Mouse (Mus musculus) retina, postnatal 7 days (tissue): ENCODE results near the gene Cdkn2c.
"Not testable (repeated sequence)": the region's sequence is repeated elsewhere in the genome, so short reads cannot be mapped to it uniquely, and the experiment has no call there.

Experiments used
- DNase-seq: peaks from one replicate; pipeline ENCODE4 v3.0.0-alpha.2; 2012; ENCODE audit warnings: low read depth, low spot score

The Cdkn2c gene

DNA sequence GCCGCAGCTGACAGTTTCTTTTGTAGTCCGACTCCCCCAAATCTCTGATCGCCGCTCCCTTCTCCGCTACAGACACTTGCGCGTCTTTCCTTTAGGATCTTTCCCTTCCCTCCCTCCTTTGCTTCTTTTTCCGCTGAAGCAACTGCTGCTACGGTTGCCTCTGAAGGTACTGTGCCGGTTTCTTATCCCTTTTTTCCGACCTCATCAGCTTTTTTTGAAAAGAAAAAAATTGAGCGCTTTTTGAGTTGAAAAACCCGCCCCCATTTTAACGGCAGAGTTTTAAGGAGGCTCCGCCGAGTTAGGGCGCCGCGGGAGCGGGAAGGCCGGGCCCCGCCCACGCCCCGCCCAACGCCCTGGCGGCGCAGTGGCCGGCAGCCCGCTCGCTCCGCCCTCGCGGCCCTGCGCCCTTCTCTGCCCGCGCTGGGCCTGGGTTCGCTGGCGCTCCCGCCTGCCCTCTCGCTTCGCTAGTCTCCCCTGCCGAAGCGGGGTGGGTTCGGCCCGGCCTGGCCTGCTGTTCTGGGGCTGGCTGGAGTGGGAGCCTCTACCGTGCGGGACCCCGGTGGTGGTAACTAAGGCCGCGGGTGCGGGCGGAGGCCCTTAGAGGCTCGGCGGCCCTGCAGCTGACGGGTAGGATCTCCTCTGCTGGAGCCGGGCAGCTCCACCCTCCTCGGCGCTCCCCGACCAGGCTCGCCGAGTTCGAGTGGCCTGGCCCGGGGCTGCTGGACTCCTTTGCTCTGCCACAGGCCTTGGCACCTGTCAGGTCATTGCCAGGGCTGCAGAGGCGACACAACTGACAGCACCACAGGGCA lies at the start of gene Cdkn2c:
Cdkn2c (minus strand) TSS at position 729 of the 809 bp plus-strand sequence.
- peak; percentile 69 for DNase-seq

DNA sequence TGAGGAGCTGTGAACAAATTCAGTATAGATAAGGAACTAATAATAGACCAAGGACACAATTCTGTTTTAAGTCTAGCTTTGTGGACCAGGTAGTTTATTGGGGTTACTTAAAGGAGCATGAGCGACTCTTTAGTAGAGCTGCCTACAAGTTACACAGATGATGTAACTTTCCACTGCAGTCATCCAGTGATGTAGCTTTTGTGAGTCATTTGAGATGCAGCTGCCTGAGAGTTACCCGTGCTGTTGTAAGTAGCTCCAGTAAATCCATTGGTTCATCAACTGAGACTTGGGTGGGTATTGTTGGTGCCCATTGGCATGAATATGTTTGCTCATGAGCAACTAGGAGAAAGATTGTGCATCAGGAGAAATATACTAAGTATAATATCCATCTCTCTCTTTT lies 38.4 kb upstream of the Cdkn2c start:
- DNase-seq: no peak

DNA sequence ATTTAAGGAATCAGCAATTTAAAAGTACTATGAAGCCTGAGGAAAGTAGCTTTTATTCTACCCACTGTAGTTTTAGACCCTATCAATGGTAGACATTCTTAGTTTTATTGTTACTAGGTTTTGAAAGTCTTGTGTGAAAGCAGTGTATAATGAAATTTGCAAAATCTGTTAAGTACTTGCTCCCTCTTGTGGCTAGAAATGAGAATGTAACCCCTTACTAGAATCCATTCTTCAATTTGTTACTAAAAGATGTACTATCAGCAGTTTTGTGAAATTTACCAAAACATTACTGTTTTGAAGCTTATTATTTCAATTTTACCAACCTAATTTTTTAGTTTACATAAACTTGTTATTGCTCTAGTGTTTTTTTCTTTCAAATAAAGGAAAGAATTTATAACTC lies 36.6 kb upstream of the Cdkn2c start:
- DNase-seq: peak; percentile 25

GRCm38 (mm10) chr4:109700727-109701126 lies 33.7 kb upstream of the Cdkn2c start:
- DNase-seq: not testable (repeated sequence)

- DNase-seq: no peak
These were observed 25.7 kb upstream of the Cdkn2c start for GRCm38 (mm10) chr4:109692674-109693073.

DNA sequence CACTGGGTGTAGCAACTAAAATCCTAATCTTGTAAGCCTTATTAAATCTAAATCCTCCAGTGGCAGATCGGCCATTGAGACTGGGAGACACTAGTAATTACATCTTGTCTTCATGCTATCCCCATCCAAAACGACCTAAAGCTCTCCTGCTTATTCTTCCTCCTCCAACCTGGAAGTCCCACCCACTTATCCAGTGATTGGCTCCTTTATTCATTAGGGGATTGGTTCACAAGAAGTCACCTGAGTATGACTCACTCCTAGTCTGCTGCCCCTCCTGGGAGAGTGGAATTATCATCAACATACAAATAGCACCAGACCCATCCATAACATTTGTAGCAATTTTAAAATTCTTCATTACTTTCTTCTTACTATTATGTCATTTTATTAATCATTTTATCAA lies 16.6 kb upstream of the Cdkn2c start:
- no peak for DNase-seq

- DNase-seq: no peak
These were observed 10.2 kb upstream of the Cdkn2c start for GRCm38 (mm10) chr4:109677221-109677620.

DNA sequence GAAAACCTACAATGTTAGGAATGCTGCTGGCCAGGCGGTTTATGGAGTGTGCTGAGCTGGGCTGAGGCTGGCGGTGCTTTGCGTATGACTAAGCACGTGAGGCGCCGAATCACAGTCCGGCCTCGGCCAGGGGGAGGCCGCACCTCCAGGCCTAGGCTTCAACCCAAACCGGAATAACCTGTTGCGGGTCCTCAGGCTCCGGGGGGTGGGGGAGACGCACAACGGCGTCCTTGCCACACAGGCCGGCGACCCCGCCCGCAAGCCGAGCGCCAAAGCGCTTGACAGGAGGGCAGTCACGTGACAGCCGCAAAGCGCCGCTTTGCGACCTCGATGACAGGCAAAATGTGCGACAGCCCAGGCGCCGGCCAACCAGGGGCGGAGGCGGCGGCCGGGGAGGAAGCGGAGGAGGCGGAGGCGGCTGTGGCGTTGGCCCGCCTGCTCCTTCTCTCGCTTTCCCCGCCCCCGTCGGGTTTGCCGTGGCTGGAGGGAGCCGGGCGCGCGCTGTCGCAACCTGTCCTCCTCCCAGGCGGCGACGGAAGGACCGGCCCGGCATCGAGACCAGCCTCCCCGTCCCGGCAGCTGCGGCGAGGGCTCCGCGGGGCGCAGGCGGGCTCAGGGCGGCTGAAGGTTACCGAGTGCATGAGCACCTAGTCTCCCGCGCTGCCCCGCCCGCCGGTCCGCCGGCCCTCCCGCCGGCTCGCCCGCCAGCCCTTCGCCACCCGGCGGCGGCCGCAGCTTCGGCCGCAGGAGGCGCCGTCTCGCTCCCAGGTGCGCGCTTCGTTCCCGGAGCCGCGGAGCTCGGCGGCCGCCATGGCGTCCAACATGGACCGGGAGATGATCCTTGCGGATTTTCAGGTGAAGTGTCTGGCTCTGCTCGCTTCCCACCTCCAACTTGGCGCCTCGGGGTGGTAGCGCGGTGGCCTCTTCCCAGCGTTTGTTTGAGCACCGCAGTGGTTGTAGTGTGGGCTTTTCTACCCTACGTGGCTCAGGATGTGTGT lies 9.5 kb upstream of the Cdkn2c start, which contains the start of gene Faf1:
Faf1 (plus strand) TSS at position 371 of the 998 bp plus-strand sequence.
- peak; percentile 93 for DNase-seq

DNA sequence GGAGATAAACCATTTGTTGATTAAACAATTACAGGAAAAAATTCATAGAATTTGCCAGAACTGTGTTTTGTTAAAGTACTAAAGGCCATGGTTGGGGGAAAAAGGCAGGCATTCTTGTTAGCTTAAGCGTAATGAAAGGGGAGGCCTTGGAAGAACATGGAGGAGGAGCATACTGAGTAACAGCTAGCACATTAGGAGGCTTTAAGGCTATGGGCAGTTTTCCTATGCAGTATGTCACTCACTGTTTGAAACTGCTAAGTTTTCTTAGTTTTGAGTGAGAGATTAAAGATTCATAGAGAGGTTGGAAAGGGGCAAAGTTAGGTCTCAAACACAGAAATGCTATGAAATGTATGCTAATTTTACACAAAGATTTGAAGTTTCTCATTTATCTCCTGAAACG lies 7.1 kb upstream of the Cdkn2c start:
- no peak for DNase-seq

GRCm38 (mm10) chr4:109671941-109672340 lies 5.0 kb upstream of the Cdkn2c start:
- no peak for DNase-seq

GRCm38 (mm10) chr4:109670213-109670612 lies 3.2 kb upstream of the Cdkn2c start:
- DNase-seq: no peak

- no peak for DNase-seq
These were observed 529 bp upstream of the Cdkn2c start for GRCm38 (mm10) chr4:109667518-109667917.

- no peak for DNase-seq
These were observed 968 bp downstream of the Cdkn2c start for GRCm38 (mm10) chr4:109665982-109666460.

GRCm38 (mm10) chr4:109665101-109665981 lies 1.6 kb downstream of the Cdkn2c start:
- no peak for DNase-seq

DNA sequence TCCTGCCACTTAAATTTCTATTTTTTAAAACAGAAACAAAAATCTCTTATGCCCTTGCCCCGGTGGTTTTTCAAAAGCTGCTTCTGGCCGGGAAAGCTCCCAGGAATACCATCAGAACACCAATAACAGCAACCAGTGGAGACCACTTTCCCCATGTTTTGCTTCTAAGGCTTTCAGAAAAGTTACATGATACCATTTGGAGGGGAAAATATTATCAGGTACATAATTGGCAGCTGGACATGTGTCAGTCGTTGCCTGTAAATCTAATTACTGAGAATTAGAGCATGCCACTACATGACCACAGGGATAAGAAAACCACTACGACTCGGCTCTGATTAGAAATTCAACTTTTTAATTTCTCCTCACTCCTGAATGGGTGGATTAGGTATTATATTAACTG lies 2.9 kb downstream of the Cdkn2c start:
- DNase-seq: no peak

GRCm38 (mm10) chr4:109662271-109662670 lies 4.7 kb downstream of the Cdkn2c start:
- DNase-seq: no peak

GRCm38 (mm10) chr4:109661183-109661582 lies 5.8 kb downstream of the Cdkn2c start:
- no peak for DNase-seq

GRCm38 (mm10) chr4:109660568-109660967 lies 6.4 kb downstream of the Cdkn2c start:
- DNase-seq: no peak

DNA sequence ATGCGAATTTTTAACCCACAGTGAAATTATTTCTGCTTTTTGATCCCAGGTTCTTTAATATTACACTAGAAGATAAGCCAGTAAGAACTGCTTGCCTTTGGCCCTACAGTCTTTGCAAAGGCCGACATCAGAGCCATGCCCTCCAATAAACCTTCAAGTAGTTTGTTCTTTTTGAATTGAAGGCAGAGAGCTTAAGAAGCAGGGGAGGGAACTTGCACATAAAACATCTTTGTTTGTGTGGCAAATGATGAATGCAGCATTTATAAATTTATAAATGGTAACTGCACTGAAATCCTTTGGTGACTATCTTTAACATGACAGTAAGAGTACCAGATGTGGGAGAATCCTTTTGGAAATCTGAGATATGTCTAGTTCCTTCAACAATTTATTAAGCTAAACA lies 7.4 kb downstream of the Cdkn2c start:
- no peak for DNase-seq

DNA sequence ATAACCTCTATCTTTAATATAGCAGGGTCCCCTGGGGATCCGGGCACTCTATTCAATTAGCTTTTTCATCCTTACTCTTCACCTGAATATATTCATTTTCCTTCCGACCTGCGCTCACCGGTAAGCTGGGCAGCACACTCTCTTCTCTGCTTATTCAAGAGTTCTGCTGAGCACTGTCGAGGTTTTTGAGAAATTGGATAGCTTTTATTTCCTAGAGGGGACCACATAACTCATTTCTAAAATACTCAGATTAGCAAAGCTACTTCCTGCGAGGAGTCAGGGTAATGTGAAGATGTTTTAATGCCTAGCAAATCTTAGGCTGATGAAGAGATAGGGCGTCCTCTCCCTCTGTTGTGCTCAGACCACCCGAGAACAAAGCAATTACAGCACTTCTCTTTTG lies 8.2 kb downstream of the Cdkn2c start:
- no peak for DNase-seq

DNA sequence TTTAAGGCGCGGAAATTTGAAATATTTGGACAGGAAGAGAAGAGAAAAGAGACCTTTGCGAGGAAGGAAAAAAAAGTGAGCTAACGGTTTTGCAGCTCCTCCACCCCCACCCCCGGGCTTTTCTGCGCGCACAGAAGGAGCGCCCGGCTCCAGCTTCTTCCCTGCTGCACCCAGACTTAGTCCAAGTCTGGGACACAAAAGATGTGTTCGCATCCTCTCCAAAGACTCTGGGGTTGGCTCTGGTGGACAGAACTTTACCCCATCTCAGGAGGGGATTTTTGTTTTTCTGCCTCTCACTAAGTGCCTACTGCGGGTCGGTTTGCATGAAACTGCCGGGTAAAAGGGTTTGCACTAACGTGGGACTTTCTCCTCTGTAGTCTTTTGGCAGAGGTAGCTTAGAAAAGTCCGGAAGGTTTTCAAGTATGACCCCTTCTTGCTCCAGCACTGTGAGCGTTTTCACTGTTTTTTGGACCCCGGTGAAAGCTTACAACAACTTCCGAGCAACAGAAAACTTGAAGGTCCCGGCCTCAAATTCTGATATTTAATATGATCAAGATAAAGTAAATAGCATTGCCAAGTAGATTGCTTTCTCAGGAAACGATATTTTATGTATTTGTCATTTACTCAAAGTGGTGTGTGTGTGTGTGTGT lies 9.0 kb downstream of the Cdkn2c start:
- DNase-seq: no peak
